Mouse (Mus musculus) spleen, adult 2 months (tissue): ENCODE results near the gene Ifna6.
"Not testable (repeated sequence)": the region's sequence is repeated elsewhere in the genome, so short reads cannot be mapped to it uniquely, and the experiment has no call there.

Experiments used
- CTCF ChIP-seq: fragments of 200-500 bp; IDR thresholded peaks from 2 replicates; pipeline ENCODE4 v1.5.1; 2011; ENCODE audit warnings: mild to moderate bottlenecking, inconsistent platforms; ENCODE audit not compliant: insufficient read depth, insufficient read length, insufficient replicate concordance; ENCODE audit errors: extremely low read depth
- POLR2A ChIP-seq: fragments of 200-500 bp; IDR thresholded peaks from 2 replicates; pipeline ENCODE4 v1.6.1; 2011; ENCODE audit warnings: low read depth, low read length, inconsistent platforms

DNA sequence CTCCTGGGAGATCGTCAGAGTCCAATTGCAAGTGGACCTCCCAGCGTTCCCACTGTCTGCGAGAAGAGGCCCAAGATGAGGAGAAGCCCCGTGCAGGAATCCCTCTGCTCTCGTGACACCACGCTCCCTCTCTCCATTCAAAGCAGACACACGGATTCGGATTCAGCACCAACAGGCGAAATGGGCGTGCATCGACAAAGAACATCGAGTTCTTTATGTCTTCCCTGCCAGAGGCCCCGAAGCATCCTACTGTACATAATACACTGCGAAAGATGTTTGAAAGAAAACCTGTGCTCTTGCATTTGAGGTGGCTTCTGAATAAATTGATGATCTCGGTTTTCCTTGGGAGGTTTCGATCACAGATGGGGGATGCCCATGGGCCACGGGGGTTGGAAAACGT, 46.9 kb upstream of the Ifna6 start:
- not testable (repeated sequence) for TF ChIP-seq POLR2A, CTCF
